In the genomic region with DNA sequence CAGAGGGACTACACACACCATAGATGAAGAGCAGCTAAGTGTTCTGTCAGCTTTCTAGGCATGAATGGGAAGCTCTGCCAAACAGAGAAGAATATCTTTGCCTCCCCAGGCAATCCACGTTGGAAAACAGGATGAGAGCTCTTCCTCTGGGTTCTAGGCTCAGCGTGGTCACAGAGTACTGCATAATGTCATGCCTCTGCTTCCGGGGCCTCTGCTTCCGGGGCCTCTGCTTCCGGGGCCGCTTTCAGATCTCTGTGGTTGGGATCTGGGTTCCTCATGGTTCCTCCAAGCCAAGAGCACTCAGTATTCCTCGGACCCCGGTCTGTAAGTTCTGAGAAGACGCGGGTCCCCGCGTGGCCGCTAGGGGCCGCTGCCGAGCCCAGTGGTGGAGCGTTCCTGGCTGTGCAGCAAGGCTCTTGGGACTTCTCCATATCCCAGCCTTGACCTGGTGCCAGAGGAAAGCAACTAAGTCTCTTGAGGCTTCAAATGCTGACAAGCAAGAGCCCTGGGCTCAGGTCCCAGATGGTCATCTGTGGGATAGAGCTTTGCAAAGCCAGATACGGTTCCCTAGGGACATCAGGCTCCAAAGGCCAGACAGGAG, we compare ENCODE assay signal across 9 mouse cellular contexts. TPM values are rescaled to one million over a fixed set of nuclear protein-coding genes. Genes with fewer than 3 reads are reported as not detected.
A peak's percentile ranks its signal among the peaks of the same experiment; 100 is the strongest.
DNase-seq lines count a peak whose midpoint lies in the region; ATAC-seq lines count a peak whose summit lies in the region.
"Had no signal": no experiment of that assay in that cellular context is flagged by ENCODE, and none has a peak within 500 bp of the region (broad histone marks: within the 10 kb centered on the region; RNA-seq: fewer than 3 reads in every experiment).

No protein-coding gene starts in this region.

- H3K4me3 ChIP-seq in midbrain, embryonic 11.5 days (ENCODE audit: low read depth, low read length): no peak overlapping the region

- 29% methylated on average over 17 of the region's 17 CpGs for WGBS in midbrain, embryonic 11.5 days

- H3K9me3 ChIP-seq in midbrain, embryonic 11.5 days (ENCODE audit: control insufficient read depth, low read length): no peaks in the 10 kb centered on the region

- no peak overlapping the region for H3K4me2 ChIP-seq in midbrain, embryonic 11.5 days

- no peaks in the 10 kb centered on the region for H3K27me3 ChIP-seq in midbrain, embryonic 11.5 days (ENCODE audit: control insufficient read depth, insufficient read depth, low read length)

- DNase-seq in ZHBTc4 (ENCODE audit: low read depth, low spot score): peak; percentile 88
- DNase-seq in cerebellum, postnatal 10 days: peak; percentile 82 to 83
- peak; percentile 69 to 70 for DNase-seq in frontal cortex, postnatal 36 days (ENCODE audit: low spot score in 2 of 2)
- DNase-seq in left cerebral cortex, postnatal 10 days (ENCODE audit: extremely low spot score in 1 of 2, low spot score in 2 of 2): peak; percentile 74 to 90
- peak; percentile 98 for DNase-seq in midbrain, embryonic 11.5 days (ENCODE audit: low spot score, missing footprints)
- peak; percentile 85 for DNase-seq in right cerebral cortex, postnatal 4 days
- DNase-seq in yolk sac, embryonic 10.5 days (ENCODE audit: low spot score): peak; percentile 45

- no peak overlapping the region for H3K27ac ChIP-seq in midbrain, embryonic 11.5 days (ENCODE audit: low read depth, low read length)

- H3K9ac ChIP-seq in midbrain, embryonic 11.5 days (ENCODE audit: low read length): no peak overlapping the region

- ATAC-seq in inflammation-experienced regulatory T-cells, adult 6 months: peak; percentile 58
- peak; percentile 60; the same call in 1 of the 2 replicates for ATAC-seq in midbrain, embryonic 11.5 days (ENCODE audit: low FRiP score)

- peaks cover 8% of the 10 kb centered on the region for H3K4me1 ChIP-seq in midbrain, embryonic 11.5 days (ENCODE audit: control insufficient read depth, insufficient read depth, low read length)

- intact Hi-C loops in left cerebral cortex, postnatal 10 days (cut with DNase I): no loop called here

- no peaks in the 10 kb centered on the region for H3K36me3 ChIP-seq in midbrain, embryonic 11.5 days (ENCODE audit: control insufficient read depth, insufficient read depth, low read length)

RNA-seq across cellular contexts. Expression of gene Col15a1, which starts 26.8 kb away (rescaled TPM):
- polyA plus RNA-seq in inflammation-experienced regulatory T-cells, adult 6 months (2017; shearing (Covaris generic)): 1 to 10 TPM in 2 of 3 experiments, under 1 TPM in 1; 0.45 to 2.2 (median 1.6) TPM
- total RNA-seq in left cerebral cortex, postnatal 10 days (2021): 10 to 100 TPM; 10.4 to 13.8 TPM
- 2.9 TPM in 2 replicates for polyA plus RNA-seq in midbrain, embryonic 11.5 days (2014; fragmentation: Nextera tagmentation; extraction: Ambion mirVana)
- total RNA-seq: neutrophil, adult 5-6 weeks had no signal

Comparison
In these comparisons a context has a peak if more than half of its experiments do, and no peak if none do; other contexts are left out.
1. DNase-seq: peak in every context shown above with its lines; median percentile 98 in midbrain, embryonic 11.5 days; 88 in ZHBTc4; 85 in right cerebral cortex, postnatal 4 days; 82 in cerebellum, postnatal 10 days; 82 in left cerebral cortex, postnatal 10 days; 70 in frontal cortex, postnatal 36 days; 45 in yolk sac, embryonic 10.5 days.